Mouse (Mus musculus) liver, postnatal 0 days (tissue): Measurements from ENCODE around the gene Dnal4.

Experiments
- CTCF ChIP-seq: sonication (generic); IDR thresholded peaks from 2 replicates; pipeline ENCODE4 v1.5.1; 2016; ENCODE audit warnings: antibody characterized with exemption, low read depth
- EP300 ChIP-seq: IDR thresholded peaks from 2 replicates; pipeline ENCODE4 v1.6.1; 2016; ENCODE audit warnings: antibody characterized with exemption, low read depth, mild to moderate bottlenecking

GRCm38 (mm10) chr15:79791502-79791901 lies 13.9 kb upstream of the Dnal4 start:
- TF ChIP-seq EP300, result no peak
- peak; percentile 25 for TF ChIP-seq CTCF
